Mouse (Mus musculus) lung, postnatal 4 days (tissue): Measurements from ENCODE around the gene Agrn.

Experiments
- DNase-seq, 2 experiments: peaks; one replicate each; pipeline ENCODE4 v3.0.0; 2021

The Agrn gene

DNA sequence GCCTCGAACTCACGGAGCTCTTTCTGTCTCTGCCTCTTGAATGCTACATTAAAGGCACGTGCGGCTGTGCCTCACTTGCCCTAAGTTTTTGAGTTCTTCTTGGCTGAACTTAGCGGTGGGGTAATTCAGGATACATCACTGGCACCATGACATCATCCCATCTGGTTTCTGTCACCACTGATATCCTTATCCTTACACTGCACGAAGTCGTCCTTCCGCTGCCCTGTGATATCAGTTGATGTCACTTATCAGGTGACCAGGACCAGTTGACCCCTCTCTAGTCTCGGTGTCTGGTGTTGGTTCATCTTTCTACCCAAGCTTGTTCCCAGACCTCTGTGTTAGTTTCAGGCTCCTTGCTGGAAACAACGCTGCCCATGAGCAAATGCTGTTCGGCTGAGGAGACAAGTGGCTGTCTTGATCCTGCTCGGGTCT is 5.2 kb upstream of the Agrn start:
- peak in 1 of 2 experiments; percentile 12 for DNase-seq

DNA sequence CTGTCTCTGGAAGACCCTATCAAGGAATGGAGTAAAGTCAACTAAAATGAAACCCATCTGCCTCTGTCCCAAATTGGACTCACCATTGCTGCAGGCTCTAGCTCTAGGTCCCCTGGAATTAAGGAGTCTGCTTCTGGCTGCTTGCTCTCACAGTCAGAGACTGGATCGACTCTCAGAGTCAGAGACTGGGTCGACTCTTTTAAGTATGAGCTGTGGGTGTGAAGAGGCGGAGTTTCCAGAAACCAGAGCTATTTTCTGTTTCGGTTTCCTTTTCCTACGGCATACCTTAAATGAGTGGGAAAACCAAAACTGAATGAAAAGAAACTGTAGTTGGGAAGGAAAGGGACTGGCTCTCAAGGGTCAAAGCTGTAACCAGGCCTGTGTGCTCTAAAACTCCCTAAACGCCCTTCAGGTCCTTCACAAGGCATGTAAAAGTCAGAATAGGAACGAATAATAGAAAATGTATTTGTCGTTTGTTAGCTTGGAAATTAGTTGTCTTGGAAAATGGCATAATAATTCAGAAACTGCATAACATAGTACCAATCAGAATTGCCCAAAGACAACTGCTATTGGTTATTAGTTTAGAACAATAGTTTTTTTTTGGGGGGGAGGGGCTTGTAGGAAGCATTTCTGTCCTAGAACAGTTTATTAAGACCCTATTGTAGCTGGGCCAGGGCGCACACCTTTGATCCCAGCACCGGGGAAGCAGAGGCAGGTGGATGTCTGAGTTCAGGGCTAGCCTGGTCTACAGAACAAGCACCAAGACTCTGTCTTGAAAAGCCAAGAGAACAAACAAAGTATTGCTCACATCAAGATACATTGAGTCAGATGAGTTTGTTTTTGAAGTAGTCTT is 3.6 kb upstream of the Agrn start, which contains the start of gene Isg15:
Gene Isg15, minus strand, starts transcription at position 196 of the 853 bp plus-strand sequence.
- DNase-seq: peak in 1 of 2 experiments; percentile 10

DNA sequence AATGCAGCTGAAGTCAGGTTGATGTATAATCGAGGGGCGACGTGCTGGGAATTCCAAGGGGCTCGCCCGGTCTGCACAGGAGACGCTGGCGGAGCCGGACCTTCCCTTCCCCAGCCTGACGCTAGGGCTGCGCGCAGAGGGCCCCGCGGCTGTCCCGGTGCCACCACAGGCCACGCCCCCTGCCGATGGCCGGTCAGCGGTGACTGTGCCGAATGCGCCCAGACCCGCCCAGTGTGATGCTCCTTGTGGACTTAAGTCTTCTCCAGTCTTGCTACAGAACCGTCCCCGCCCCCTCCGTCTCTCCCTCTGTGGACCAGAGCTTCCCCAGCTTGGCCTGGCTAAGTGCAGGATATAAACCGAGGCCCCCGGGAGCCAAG is 529 bp upstream of the Agrn start:
- DNase-seq: peak; percentile 94 to 97

- DNase-seq: peak; percentile 82 to 86
Observed at GRCm38 (mm10) chr4:156195927-156196870, 1.1 kb downstream of the Agrn start.

DNA sequence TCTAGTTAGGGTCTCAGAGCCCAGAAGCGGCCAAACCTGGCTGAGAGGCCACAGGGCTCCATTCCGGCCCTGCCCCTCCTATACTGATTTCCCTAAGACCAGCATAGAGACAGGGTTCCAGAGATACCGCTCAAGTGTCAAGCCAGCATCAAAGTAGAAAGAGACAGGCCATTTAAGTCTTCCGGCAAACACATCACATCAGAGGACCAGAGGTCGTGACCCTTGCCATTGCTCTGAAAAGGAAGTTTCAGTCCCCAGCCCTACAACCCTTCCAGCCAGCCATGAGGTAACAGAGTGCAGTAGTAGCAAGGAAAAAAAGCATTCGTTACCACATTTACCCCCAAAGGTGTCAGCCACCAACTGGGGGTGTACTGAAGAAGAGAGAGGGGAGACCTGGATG is 2.9 kb downstream of the Agrn start:
- no peak for DNase-seq

- no peak for DNase-seq
Observed at GRCm38 (mm10) chr4:156193906-156194305, 3.4 kb downstream of the Agrn start.

GRCm38 (mm10) chr4:156193200-156193590 is 4.1 kb downstream of the Agrn start:
- peak; percentile 46 to 84 for DNase-seq

GRCm38 (mm10) chr4:156192421-156193199 is 4.7 kb downstream of the Agrn start:
- peak; percentile 69 to 85 for DNase-seq

GRCm38 (mm10) chr4:156188811-156189323 is 8.4 kb downstream of the Agrn start:
- DNase-seq: peak; percentile 46 to 73

GRCm38 (mm10) chr4:156188162-156188810 is 9.0 kb downstream of the Agrn start:
- no peak for DNase-seq

DNA sequence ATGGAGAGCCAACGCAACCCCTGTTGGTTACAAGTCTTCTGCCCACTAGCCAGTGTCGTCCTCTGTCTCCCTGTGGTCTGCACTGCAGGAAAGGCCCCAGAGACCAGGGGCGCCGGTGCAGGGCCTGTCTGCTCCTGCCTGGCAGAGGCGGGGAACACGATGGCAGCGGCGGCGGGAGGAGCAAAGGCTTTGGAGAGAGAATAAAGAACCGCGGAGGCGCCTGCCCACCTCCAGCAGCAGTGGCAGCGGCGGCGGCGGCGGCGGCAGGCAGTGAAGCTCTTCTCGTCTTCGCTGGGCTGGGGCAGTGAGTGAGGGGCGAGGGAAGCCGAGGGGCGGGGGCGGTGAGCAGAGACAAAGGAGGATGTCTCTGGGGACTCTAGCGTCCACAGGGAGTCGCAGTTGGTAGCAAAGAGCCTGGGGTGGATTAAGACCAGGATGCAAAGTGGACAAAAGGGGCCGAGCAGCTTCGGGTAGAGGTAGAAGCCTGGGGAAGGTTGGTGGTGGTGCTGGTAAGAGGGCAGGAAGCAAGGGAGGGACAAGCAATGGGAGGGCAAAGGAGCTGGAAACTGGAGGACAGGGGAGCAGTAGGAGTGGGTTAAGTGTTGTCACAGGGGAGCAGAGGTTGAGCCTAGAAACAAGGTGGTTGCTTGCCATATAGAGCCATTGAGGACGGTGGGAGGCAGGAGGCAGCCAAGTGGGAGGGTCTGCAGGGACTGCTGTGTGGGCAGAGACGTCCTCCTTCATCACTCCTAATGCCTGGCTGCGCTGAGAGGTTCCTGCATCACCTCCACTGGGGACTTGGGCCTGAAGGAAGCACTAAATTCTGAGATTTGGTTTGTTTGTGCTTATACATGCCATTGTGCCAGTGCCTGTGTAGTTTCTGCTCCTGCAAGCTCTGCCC is 11.1 kb downstream of the Agrn start:
- peak; percentile 42 to 52 for DNase-seq

DNA sequence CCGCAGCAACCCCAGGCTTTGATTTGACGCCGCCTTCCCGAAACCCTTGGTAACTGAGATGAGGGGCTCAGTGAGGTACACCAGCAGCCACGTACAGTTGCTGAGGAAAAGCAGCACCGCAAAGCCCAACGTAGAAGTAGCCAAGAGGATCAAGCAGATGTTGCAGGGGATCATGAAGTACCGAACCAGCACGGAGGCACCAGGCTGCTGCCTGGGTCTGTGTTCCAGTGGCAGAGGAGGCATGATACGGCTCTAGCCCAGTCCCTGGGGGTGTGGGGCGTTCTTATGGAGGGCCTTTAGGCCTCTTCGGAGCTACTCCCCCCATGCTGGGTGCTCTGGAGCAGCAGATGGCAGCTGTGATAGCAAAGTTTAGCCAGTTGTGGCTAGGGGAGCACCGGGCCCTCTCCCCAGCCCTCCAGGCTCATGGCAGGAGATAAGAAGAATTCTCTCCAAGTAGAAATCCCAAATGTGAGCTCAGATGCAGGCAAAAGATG is 11.8 kb downstream of the Agrn start:
- no peak for DNase-seq

GRCm38 (mm10) chr4:156184291-156184954 is 12.9 kb downstream of the Agrn start:
- DNase-seq: peak; percentile 36 to 47

GRCm38 (mm10) chr4:156183747-156184146 is 13.5 kb downstream of the Agrn start:
- DNase-seq: no peak

DNA sequence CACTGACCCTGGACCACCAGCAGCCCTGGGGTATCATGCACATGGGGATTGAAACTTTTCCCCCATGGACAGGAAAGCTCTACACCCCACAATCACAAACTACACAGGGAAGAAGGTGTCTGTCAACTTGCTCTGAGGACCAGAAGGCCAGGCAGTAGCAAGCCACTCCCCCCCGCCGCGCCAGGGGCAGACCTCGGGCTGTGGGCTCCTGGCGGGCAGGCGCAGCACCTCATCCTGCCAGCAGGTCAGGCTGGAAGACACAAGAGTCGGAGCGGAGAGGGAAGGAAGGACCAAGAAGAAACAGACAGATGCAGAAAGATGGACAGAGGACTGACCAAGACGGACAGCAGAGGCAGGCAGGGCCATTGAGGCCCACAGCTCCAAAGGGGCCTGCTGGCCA is 19.7 kb downstream of the Agrn start:
- no peak for DNase-seq

GRCm38 (mm10) chr4:156171828-156172227 is 25.5 kb downstream of the Agrn start:
- DNase-seq: no peak

DNA sequence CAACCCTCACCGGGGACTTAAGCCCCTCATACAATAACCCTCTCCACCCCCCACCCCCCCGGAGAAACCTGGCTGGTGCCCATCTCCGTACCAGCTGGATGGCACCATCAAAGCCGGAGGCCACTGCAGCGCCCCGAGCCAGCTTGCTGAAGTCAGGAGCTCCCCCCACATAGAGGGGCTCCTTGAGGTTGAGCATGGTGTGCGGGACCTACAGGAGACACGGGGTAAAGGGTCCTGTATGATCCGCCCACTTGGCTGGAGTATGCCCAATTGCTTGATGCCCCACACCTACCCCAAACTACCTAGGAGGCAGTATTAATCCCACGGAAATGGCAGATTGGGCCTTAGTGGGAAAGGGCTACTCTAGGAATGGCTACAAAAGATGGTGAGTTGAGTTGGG is 28.2 kb downstream of the Agrn start:
- no peak for DNase-seq

GRCm38 (mm10) chr4:156168611-156169010 is 28.7 kb downstream of the Agrn start:
- DNase-seq: no peak

DNA sequence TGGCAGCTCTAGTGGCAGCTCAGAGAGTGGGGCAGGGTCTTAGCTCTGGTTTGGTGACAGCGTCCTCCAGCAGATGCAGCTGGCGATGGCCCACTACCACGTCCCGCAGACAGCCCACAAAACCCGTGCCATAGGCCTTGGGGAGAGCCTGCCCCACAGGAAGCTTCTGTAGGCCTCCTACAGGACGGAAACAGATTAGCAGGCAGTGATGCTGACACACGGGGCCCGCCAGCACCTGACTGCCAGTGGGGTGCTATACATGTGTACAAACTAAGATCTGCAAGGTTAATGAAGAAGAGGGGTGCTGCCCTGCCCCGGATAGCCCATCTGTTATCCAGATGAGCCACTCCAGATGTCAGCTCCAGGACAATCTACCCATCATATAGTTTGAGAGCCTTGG is 30.8 kb downstream of the Agrn start:
- DNase-seq: no peak

DNA sequence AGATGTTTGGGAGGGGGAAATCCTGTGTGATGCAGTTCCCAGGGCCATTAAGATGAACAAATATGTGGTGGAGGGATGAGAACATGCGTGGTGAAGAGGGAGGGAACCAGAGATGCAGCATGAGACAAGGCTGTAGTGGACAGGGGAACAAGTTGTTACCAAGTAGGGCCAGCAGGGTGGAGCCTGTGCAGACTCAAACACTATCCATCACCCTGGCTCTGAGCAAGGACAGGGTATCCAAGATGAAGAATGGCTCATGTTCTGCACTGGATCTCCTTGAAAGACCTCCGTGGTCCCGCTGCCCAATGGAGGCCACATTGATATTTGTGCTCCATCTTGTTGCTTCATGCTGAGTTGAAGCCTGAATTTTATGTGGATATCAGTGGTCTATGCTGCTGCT is 42.5 kb downstream of the Agrn start:
- no peak for DNase-seq
